ENCODE assay signal across 8 mouse cellular contexts in genomic region chr4:45514406-45514805, GRCm38 (mm10). TPM values are rescaled to one million over a fixed set of nuclear protein-coding genes. Genes with fewer than 3 reads are reported as not detected.
A peak's percentile ranks its signal among the peaks of the same experiment; 100 is the strongest.
DNase-seq lines count a peak whose midpoint lies in the region; ATAC-seq lines count a peak whose summit lies in the region.

No protein-coding gene starts in this region.

- 10% methylated on average over 7 of the region's 7 CpGs for WGBS in neural tube, embryonic 12.5 days
- WGBS in liver, embryonic 11.5 days = 31% methylated on average over 7 of the region's 7 CpGs

- no peaks in the 10 kb centered on the region for H3K9me3 ChIP-seq in neural tube, embryonic 12.5 days
- no peaks in the 10 kb centered on the region for H3K9me3 ChIP-seq in liver, embryonic 11.5 days (ENCODE audit: control insufficient read depth, low read length)

- no peak overlapping the region for H3K27ac ChIP-seq in neural tube, embryonic 12.5 days
- H3K27ac ChIP-seq in liver, embryonic 11.5 days (ENCODE audit: low read depth, low read length) = peak overlapping the region; percentile 52; the same call in 1 of the 2 replicates

- no peak overlapping the region for H3K9ac ChIP-seq in neural tube, embryonic 12.5 days
- no peak overlapping the region for H3K9ac ChIP-seq in liver, embryonic 11.5 days (ENCODE audit: low read depth, low read length)

- peak overlapping the region; percentile 44; the same call in 1 of the 2 replicates for H3K4me2 ChIP-seq in neural tube, embryonic 12.5 days (replicated peaks)
- H3K4me2 ChIP-seq in liver, embryonic 11.5 days = peak overlapping the region; percentile 46

- H3K36me3 ChIP-seq in neural tube, embryonic 12.5 days = no peaks in the 10 kb centered on the region
- no peaks in the 10 kb centered on the region for H3K36me3 ChIP-seq in liver, embryonic 11.5 days (ENCODE audit: control insufficient read depth, insufficient read depth, low read length)

- H3K4me3 ChIP-seq in neural tube, embryonic 12.5 days = no peak overlapping the region
- no peak overlapping the region for H3K4me3 ChIP-seq in liver, embryonic 11.5 days (ENCODE audit: low read depth, low read length)

- H3K4me1 ChIP-seq in neural tube, embryonic 12.5 days = peaks cover 32% of the 10 kb centered on the region
- H3K4me1 ChIP-seq in liver, embryonic 11.5 days (replicated peaks; ENCODE audit: control insufficient read depth, insufficient read depth, low read length) = peaks cover 54% of the 10 kb centered on the region

- ATAC-seq in neural tube, embryonic 12.5 days (ENCODE audit: low FRiP score, low read depth) = no peak
- no peak for ATAC-seq in liver, embryonic 11.5 days (replicated peaks; ENCODE audit: low FRiP score)
- no peak for ATAC-seq in activated CD4-positive, CD25-positive, alpha-beta regulatory T cell, adult 4 months

- peaks cover 16% of the 10 kb centered on the region; the same call in 1 of the 2 replicates for H3K27me3 ChIP-seq in neural tube, embryonic 12.5 days (replicated peaks)
- no peaks in the 10 kb centered on the region; the same call in 1 of the 2 replicates for H3K27me3 ChIP-seq in liver, embryonic 11.5 days (replicated peaks; ENCODE audit: control insufficient read depth, insufficient read depth, low read length)

- peak; percentile 28 for DNase-seq in embryo, embryonic 10.5 days (ENCODE audit: low spot score)
- DNase-seq in embryo, embryonic 10 days (ENCODE audit: low spot score) = no peak
- DNase-seq in neural tube, embryonic 10.5 days (ENCODE audit: extremely low spot score, low spot score) = no peak
- no peak for DNase-seq in liver, embryonic 11.5 days (ENCODE audit: low spot score)
- DNase-seq in cerebellum, postnatal 10 days = no peak
- DNase-seq in cerebellum, postnatal 4 days (ENCODE audit: low spot score in 2 of 2) = no peak

RNA-seq across cellular contexts. Expression of gene Shb, which starts 17.9 kb away (rescaled TPM):
- 8.2 and 10.3 TPM in 2 replicates for polyA plus RNA-seq in neural tube, embryonic 12.5 days (2016; fragmentation: Nextera tagmentation; extraction: Ambion mirVana)
- polyA plus RNA-seq in liver, embryonic 11.5 days (2014; fragmentation: Nextera tagmentation; extraction: Ambion mirVana) = 6.1 and 6.2 TPM in 2 replicates
- not detected for polyA plus RNA-seq in activated CD4-positive, CD25-positive, alpha-beta regulatory T cell, adult 4 months (2017; shearing (Covaris generic))
